Mouse (Mus musculus): Measurements from ENCODE around the gene Ddx50.

DNA sequence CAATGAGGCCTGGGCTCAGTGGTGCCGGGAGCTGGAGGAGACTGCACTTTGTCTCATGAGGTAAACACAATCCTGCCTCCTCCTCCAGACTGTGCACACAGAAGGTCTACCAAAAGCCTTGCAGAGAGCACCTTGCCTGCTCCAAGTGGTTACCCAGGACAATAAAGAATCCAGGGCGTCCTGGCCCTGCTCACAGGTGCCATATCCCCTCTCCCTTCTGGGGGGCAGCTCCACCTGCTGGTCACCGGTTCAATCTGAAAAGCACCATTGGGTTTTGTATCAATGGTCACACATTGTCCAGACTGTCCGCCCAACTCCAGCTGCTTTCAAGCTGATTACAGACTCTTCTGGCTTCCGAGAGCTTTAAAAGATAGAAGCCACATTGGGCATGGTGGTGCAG lies 32.0 kb upstream of the Ddx50 start:
- TF ChIP-seq CTCF (IDR thresholded peaks at IDR 0.05; ENCODE audit: low read depth), result peak; percentile 57
- TF ChIP-seq EP300 (IDR thresholded peaks at IDR 0.05; ENCODE audit: low read depth), result no peak

All from heart, postnatal 0 days (tissue).